Mouse (Mus musculus): Measurements from ENCODE around the gene Nr2c2ap. TPM values are rescaled to one million over a fixed set of nuclear protein-coding genes. Genes with fewer than 3 reads are reported as not detected.

Nr2c2ap gene
- polyA plus RNA-seq (2012; ENCODE audit: low replicate concordance): 5.1 and 9.4 TPM in 2 replicates

DNA sequence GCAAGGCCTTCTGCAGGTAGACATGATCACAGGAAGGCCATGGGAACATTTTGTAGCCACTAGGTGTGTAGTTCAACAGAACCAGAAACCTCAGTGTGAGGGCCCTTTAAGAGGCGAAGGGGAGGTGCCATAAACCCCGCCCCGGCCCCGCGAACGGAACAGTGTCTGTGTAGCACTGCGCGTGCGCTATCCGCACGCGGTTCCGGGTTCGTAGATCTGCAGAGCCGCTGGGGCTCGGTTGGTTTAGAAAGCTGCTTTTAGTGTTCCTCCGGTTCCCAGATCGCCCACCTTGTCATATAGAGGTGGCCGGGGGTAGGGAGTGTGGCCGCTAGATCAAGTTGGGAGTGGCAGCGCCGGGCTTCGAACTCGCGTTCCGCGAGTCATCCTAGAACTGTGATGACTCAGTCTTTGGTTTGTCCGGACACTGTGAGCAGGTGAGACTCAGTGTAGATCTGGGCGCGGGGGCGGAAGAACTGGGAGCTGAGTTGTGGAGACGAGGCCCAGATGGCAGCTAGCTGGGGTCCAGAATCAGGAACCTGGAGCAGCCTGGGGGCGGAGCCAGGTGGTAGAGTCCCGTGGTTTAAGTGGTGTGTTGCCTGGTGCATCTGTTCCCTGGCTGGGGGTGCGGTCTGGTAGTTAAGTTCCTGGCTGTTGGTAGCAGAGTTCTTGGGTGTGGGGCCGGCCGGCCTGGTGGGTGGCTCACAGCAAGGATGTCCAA is at the start of gene Nr2c2ap:
Nr2c2ap (plus strand) TSS at position 168 of the 718 bp plus-strand sequence.

DNA sequence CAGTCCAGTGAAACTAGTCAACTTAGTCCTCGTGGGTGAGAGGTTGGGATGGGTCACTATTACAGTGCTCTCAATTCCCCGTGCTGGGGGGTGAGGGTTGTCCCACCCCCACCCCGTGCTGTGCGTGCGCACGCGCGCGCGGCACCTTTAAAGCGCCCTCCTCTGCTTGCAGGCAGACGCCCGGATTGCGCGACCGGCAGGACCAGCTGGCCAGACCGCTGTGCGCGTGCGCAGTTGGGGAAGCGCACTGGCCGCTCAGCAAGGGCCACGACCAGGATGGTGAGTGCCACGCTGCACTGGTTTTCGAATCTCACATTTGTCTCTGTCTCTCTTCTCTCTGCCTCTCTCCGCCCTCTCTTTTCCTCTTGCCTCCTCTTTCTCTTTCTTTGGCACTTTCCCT is 47.8 kb upstream of the Nr2c2ap start, which contains the start of gene Hapln4:
Hapln4 (plus strand) TSS at position 173 of the 400 bp plus-strand sequence.

DNA sequence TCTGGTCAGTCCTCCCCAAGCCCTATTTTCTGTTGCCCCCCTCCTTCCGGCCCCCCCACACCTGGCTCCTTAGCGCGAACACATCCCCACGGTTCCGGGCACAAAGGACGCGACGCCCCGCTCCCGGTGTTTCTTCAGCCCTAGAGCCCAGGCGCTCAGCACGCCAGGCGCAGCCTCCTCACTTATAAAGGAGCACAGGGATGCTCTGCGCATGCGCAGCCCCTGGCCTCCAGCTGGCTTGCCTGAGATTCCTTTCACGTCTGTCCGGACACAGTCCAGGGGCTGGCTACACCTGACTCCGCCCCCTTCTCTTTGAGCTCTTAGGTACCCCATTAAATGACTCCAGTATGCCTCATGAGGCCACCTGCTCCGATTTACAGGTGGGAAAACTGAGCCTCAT is 10.5 kb upstream of the Nr2c2ap start, which contains the start of gene Ncan:
Ncan (minus strand) TSS at position 207 of the 400 bp plus-strand sequence.

DNA sequence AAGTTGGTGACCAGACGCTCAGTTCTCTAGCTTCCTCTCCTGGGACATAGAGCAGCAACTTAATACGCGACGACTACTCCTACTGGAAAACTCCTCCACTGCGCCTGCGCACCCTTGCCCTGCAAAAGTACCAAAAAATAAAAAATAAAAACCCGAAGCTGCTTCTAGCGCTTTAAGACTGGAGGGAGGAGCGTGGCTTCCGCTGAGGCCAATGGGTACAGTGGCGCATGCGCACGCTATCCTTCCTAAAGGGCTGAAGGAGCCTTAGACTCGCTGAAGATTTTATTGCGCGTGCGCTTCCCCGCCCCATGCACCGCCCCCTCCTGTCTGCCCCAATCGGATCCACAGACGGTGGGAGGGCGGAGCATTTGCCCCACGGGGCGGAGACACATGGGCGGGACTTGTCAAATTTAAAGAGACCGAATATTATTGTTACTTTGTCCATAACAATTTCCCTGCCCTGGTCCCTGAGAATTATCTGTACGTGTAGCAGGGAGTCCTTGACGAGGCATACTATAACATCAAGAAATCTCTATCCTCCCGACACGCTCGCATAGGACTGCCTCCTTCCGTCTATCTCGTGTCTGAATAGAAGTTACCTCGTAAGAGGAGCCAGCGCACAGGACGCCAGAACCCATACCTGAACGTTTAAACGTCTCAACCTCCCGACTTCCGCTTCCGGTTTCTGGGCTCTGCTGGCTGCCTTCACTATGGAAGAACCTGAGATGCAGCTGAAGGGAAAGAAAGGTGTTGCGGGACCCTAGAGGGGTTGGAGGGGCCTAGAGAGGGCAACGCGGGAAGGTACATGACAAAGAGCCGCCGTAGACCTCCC is 8.1 kb downstream of the Nr2c2ap start, which contains the start of the genes Rfxank, Borcs8 and Mef2b:
Rfxank (minus strand) TSS at position 129 of the 832 bp plus-strand sequence.
Borcs8 (plus strand) TSS at position 474 of the 832 bp plus-strand sequence.
Mef2b (plus strand) TSS at position 686 of the 832 bp plus-strand sequence.

DNA sequence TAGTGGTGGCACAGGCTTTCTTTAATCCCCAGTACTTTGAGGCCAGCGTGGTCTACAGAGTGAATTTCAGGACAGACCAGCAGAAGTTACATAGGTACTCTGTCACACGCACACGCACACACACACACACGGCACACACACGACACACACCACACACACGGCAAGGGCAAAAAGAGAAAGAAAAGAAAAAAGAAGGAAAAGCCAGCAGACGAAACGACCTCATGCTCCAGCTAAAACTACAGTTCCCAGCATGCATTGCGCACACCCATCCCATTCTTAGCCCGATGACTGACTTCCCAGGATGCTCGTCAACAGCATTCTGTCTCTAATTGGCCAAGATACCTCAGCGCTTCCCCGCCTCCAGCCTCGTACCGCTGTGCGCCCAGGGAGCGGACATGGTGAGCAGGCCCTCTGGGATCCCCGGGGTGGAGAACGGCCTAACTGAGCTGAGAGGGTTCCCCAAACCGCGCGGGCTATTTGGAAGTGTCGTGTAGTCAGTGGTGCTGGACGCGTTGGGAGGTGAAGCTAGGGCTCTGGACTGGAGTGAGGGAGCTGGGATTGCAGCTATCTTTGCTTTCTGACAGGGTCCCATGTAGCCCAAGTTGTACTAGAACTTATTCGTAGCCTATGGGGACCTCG is 41.0 kb downstream of the Nr2c2ap start, which contains the start of gene Tmem161a:
Tmem161a (plus strand) TSS at position 314 of the 639 bp plus-strand sequence.

Other genes starting within 250 kb of the Nr2c2ap start
- gene Cilp2, start 243.6 kb upstream of the Nr2c2ap start, polyA plus RNA-seq (2012; ENCODE audit: low replicate concordance): 0.13 and 0.27 TPM in 2 replicates
- gene Tssk6, start 229.1 kb upstream of the Nr2c2ap start, polyA plus RNA-seq (2012; ENCODE audit: low replicate concordance): 2.6 and 3.2 TPM in 2 replicates
- 57.7 and 73.4 TPM in 2 replicates for gene Ndufa13, start 228.8 kb upstream of the Nr2c2ap start, polyA plus RNA-seq (2012; ENCODE audit: low replicate concordance)
- gene Yjefn3, start 228.6 kb upstream of the Nr2c2ap start, polyA plus RNA-seq (2012; ENCODE audit: low replicate concordance): 0.77 and 2.5 TPM in 2 replicates
- 38.6 and 137 TPM in 2 replicates for gene Gatad2a, start 134.9 kb upstream of the Nr2c2ap start, polyA plus RNA-seq (2012; ENCODE audit: low replicate concordance)
- 51.9 and 82.1 TPM in 2 replicates for gene Mau2, start 88.6 kb upstream of the Nr2c2ap start, polyA plus RNA-seq (2012; ENCODE audit: low replicate concordance)
- 46.3 and 66.4 TPM in 2 replicates for gene Sugp1, start 88.5 kb upstream of the Nr2c2ap start, polyA plus RNA-seq (2012; ENCODE audit: low replicate concordance)
- 1.1 TPM in 1 of 2 replicates, not detected in the other for gene Tm6sf2, start 58.4 kb upstream of the Nr2c2ap start, polyA plus RNA-seq (2012; ENCODE audit: low replicate concordance)
- not detected in 2 replicates for gene Hapln4, start 47.9 kb upstream of the Nr2c2ap start, polyA plus RNA-seq (2012; ENCODE audit: low replicate concordance)
- gene Ncan, start 10.5 kb upstream of the Nr2c2ap start, polyA plus RNA-seq (2012; ENCODE audit: low replicate concordance): 0.05 TPM in 1 of 2 replicates, not detected in the other
- 2.9 and 6.6 TPM in 2 replicates for gene Rfxank, start 7.8 kb downstream of the Nr2c2ap start, polyA plus RNA-seq (2012; ENCODE audit: low replicate concordance)
- 6.5 and 41.8 TPM in 2 replicates for gene Borcs8, start 8.2 kb downstream of the Nr2c2ap start, polyA plus RNA-seq (2012; ENCODE audit: low replicate concordance)
- gene Mef2b, start 8.4 kb downstream of the Nr2c2ap start, polyA plus RNA-seq (2012; ENCODE audit: low replicate concordance): 8.9 and 50.7 TPM in 2 replicates
- 191 and 288 TPM in 2 replicates for gene Tmem161a, start 41.0 kb downstream of the Nr2c2ap start, polyA plus RNA-seq (2012; ENCODE audit: low replicate concordance)
- 14.2 and 31.4 TPM in 2 replicates for gene Slc25a42, start 81.0 kb downstream of the Nr2c2ap start, polyA plus RNA-seq (2012; ENCODE audit: low replicate concordance)
- gene Sugp2, start 102.9 kb downstream of the Nr2c2ap start, polyA plus RNA-seq (2012; ENCODE audit: low replicate concordance): 22.8 and 39.3 TPM in 2 replicates
- 18.2 and 36.2 TPM in 2 replicates for gene Armc6, start 103.1 kb downstream of the Nr2c2ap start, polyA plus RNA-seq (2012; ENCODE audit: low replicate concordance)
- 10.6 and 12.3 TPM in 2 replicates for gene Homer3, start 151.5 kb downstream of the Nr2c2ap start, polyA plus RNA-seq (2012; ENCODE audit: low replicate concordance)
- gene Ddx49, start 171.2 kb downstream of the Nr2c2ap start, polyA plus RNA-seq (2012; ENCODE audit: low replicate concordance): 40.0 and 63.8 TPM in 2 replicates
- 154 and 182 TPM in 2 replicates for gene Cope, start 171.2 kb downstream of the Nr2c2ap start, polyA plus RNA-seq (2012; ENCODE audit: low replicate concordance)
- 0.18 and 0.51 TPM in 2 replicates for gene Cers1, start 184.4 kb downstream of the Nr2c2ap start, polyA plus RNA-seq (2012; ENCODE audit: low replicate concordance)
- gene Gdf1, start 198.5 kb downstream of the Nr2c2ap start, polyA plus RNA-seq (2012; ENCODE audit: low replicate concordance): 0.46 and 0.52 TPM in 2 replicates
- gene Upf1, start 221.9 kb downstream of the Nr2c2ap start, polyA plus RNA-seq (2012; ENCODE audit: low replicate concordance): 154 and 179 TPM in 2 replicates
- gene Comp, start 242.2 kb downstream of the Nr2c2ap start, polyA plus RNA-seq (2012; ENCODE audit: low replicate concordance): not detected in 2 replicates